Mouse (Mus musculus): Measurements from ENCODE around the gene Snx10. TPM values are rescaled to one million over a fixed set of nuclear protein-coding genes. Genes with fewer than 3 reads are reported as not detected.

The Snx10 gene
- polyA plus RNA-seq, 1 experiment = 1.1 TPM

GRCm38 (mm10) chr6:51611621-51612020 lies 87.9 kb downstream of the Snx10 start:
- Histone ChIP-seq H3K36me3 (ENCODE audit: control insufficient read depth, insufficient read depth) (no peaks in the 10 kb centered on the region), H3ac (ENCODE audit: control insufficient read depth, insufficient read length, low read depth) (no peak overlapping the region), H3K79me2 (ENCODE audit: control insufficient read depth, insufficient read depth) (no peaks in the 10 kb centered on the region), H3K79me3 (ENCODE audit: low read depth) (no peaks in the 10 kb centered on the region), H3K27me3 (ENCODE audit: control insufficient read depth, insufficient read depth, insufficient read length) (peaks cover 3% of the 10 kb centered on the region), H3K4me3 (ENCODE audit: insufficient read depth, poor library complexity, severe bottlenecking) (no peak overlapping the region)
- TF ChIP-seq CEBPB (IDR thresholded peaks at IDR 0.05; ENCODE audit: low read depth) = no peak
- no peak for TF ChIP-seq FOSL1 (IDR thresholded peaks at IDR 0.05; ENCODE audit: insufficient read depth, low read length, poor library complexity, severe bottlenecking)
- no peak for TF ChIP-seq USF1 (IDR thresholded peaks at IDR 0.05; ENCODE audit: low read depth)
- TF ChIP-seq MAX (IDR thresholded peaks at IDR 0.05) = no peak
- no peak for TF ChIP-seq MYOD1 (IDR thresholded peaks at IDR 0.05; ENCODE audit: control insufficient read depth, insufficient read length, low read depth)
- TF ChIP-seq CTCF (IDR thresholded peaks at IDR 0.05; ENCODE audit: control insufficient read depth, insufficient read depth, insufficient read length) = no peak
- no peak for TF ChIP-seq MYOG (IDR thresholded peaks at IDR 0.05; ENCODE audit: control insufficient read depth, extremely low read depth, insufficient read length)

GRCm38 (mm10) chr6:51612371-51613051 lies 88.8 kb downstream of the Snx10 start:
- no peak overlapping the region for H3K4me3 ChIP-seq (ENCODE audit: insufficient read depth, poor library complexity, severe bottlenecking)
- TF ChIP-seq MYOG (IDR thresholded peaks at IDR 0.05; ENCODE audit: control insufficient read depth, extremely low read depth, insufficient read length) (no peak), CTCF (IDR thresholded peaks at IDR 0.05; ENCODE audit: control insufficient read depth, insufficient read depth, insufficient read length) (no peak), MYOD1 (IDR thresholded peaks at IDR 0.05; ENCODE audit: control insufficient read depth, insufficient read length, low read depth) (no peak), FOSL1 (IDR thresholded peaks at IDR 0.05; ENCODE audit: insufficient read depth, low read length, poor library complexity, severe bottlenecking) (no peak), MAX (IDR thresholded peaks at IDR 0.05) (no peak), USF1 (IDR thresholded peaks at IDR 0.05; ENCODE audit: low read depth) (no peak), CEBPB (IDR thresholded peaks at IDR 0.05; ENCODE audit: low read depth) (no peak)
- no peaks in the 10 kb centered on the region for H3K79me3 ChIP-seq (ENCODE audit: low read depth)
- H3ac ChIP-seq (ENCODE audit: control insufficient read depth, insufficient read length, low read depth) = peak overlapping the region; percentile 15
- H3K27me3 ChIP-seq (ENCODE audit: control insufficient read depth, insufficient read depth, insufficient read length) = peaks cover 3% of the 10 kb centered on the region
- no peaks in the 10 kb centered on the region for H3K79me2 ChIP-seq (ENCODE audit: control insufficient read depth, insufficient read depth)
- no peaks in the 10 kb centered on the region for H3K36me3 ChIP-seq (ENCODE audit: control insufficient read depth, insufficient read depth)

GRCm38 (mm10) chr6:51613661-51614060 lies 90.0 kb downstream of the Snx10 start:
- no peaks in the 10 kb centered on the region for H3K79me2 ChIP-seq (ENCODE audit: control insufficient read depth, insufficient read depth)
- no peaks in the 10 kb centered on the region for H3K36me3 ChIP-seq (ENCODE audit: control insufficient read depth, insufficient read depth)
- TF ChIP-seq MAX (IDR thresholded peaks at IDR 0.05) = no peak
- no peak for TF ChIP-seq MYOD1 (IDR thresholded peaks at IDR 0.05; ENCODE audit: control insufficient read depth, insufficient read length, low read depth)
- no peak for TF ChIP-seq CEBPB (IDR thresholded peaks at IDR 0.05; ENCODE audit: low read depth)
- no peak for TF ChIP-seq CTCF (IDR thresholded peaks at IDR 0.05; ENCODE audit: control insufficient read depth, insufficient read depth, insufficient read length)
- TF ChIP-seq FOSL1 (IDR thresholded peaks at IDR 0.05; ENCODE audit: insufficient read depth, low read length, poor library complexity, severe bottlenecking) = no peak
- TF ChIP-seq MYOG (IDR thresholded peaks at IDR 0.05; ENCODE audit: control insufficient read depth, extremely low read depth, insufficient read length) = no peak
- TF ChIP-seq USF1 (IDR thresholded peaks at IDR 0.05; ENCODE audit: low read depth) = no peak
- H3K79me3 ChIP-seq (ENCODE audit: low read depth) = no peaks in the 10 kb centered on the region
- H3K4me3 ChIP-seq (ENCODE audit: insufficient read depth, poor library complexity, severe bottlenecking) = no peak overlapping the region
- no peak overlapping the region for H3ac ChIP-seq (ENCODE audit: control insufficient read depth, insufficient read length, low read depth)
- peaks cover 3% of the 10 kb centered on the region for H3K27me3 ChIP-seq (ENCODE audit: control insufficient read depth, insufficient read depth, insufficient read length)

- no peak for TF ChIP-seq MYOD1 (IDR thresholded peaks at IDR 0.05; ENCODE audit: control insufficient read depth, insufficient read length, low read depth)
- Histone ChIP-seq H3K4me3 (ENCODE audit: insufficient read depth, poor library complexity, severe bottlenecking) (no peak overlapping the region), H3K27me3 (ENCODE audit: control insufficient read depth, insufficient read depth, insufficient read length) (peaks cover 4% of the 10 kb centered on the region), H3ac (ENCODE audit: control insufficient read depth, insufficient read length, low read depth) (no peak overlapping the region), H3K79me2 (ENCODE audit: control insufficient read depth, insufficient read depth) (no peaks in the 10 kb centered on the region), H3K36me3 (ENCODE audit: control insufficient read depth, insufficient read depth) (no peaks in the 10 kb centered on the region), H3K79me3 (ENCODE audit: low read depth) (no peaks in the 10 kb centered on the region)
These were observed 103.1 kb downstream of the Snx10 start for GRCm38 (mm10) chr6:51626843-51627242.

GRCm38 (mm10) chr6:51629671-51630070 lies 106.0 kb downstream of the Snx10 start:
- Histone ChIP-seq H3K36me3 (ENCODE audit: control insufficient read depth, insufficient read depth) (no peaks in the 10 kb centered on the region), H3K79me3 (ENCODE audit: low read depth) (no peaks in the 10 kb centered on the region), H3K4me3 (ENCODE audit: insufficient read depth, poor library complexity, severe bottlenecking) (no peak overlapping the region), H3K27me3 (ENCODE audit: control insufficient read depth, insufficient read depth, insufficient read length) (peaks cover 4% of the 10 kb centered on the region), H3K79me2 (ENCODE audit: control insufficient read depth, insufficient read depth) (no peaks in the 10 kb centered on the region), H3ac (ENCODE audit: control insufficient read depth, insufficient read length, low read depth) (no peak overlapping the region)
- TF ChIP-seq USF1 (IDR thresholded peaks at IDR 0.05; ENCODE audit: low read depth) = no peak
- no peak for TF ChIP-seq CEBPB (IDR thresholded peaks at IDR 0.05; ENCODE audit: low read depth)
- TF ChIP-seq MAX (IDR thresholded peaks at IDR 0.05) = no peak
- no peak for TF ChIP-seq MYOD1 (IDR thresholded peaks at IDR 0.05; ENCODE audit: control insufficient read depth, insufficient read length, low read depth)
- no peak for TF ChIP-seq FOSL1 (IDR thresholded peaks at IDR 0.05; ENCODE audit: insufficient read depth, low read length, poor library complexity, severe bottlenecking)
- TF ChIP-seq MYOG (IDR thresholded peaks at IDR 0.05; ENCODE audit: control insufficient read depth, extremely low read depth, insufficient read length) = no peak

GRCm38 (mm10) chr6:51630184-51630583 lies 106.5 kb downstream of the Snx10 start:
- Histone ChIP-seq H3K27me3 (ENCODE audit: control insufficient read depth, insufficient read depth, insufficient read length) (peaks cover 4% of the 10 kb centered on the region), H3K4me3 (ENCODE audit: insufficient read depth, poor library complexity, severe bottlenecking) (no peak overlapping the region), H3K36me3 (ENCODE audit: control insufficient read depth, insufficient read depth) (no peaks in the 10 kb centered on the region), H3K79me3 (ENCODE audit: low read depth) (no peaks in the 10 kb centered on the region), H3K79me2 (ENCODE audit: control insufficient read depth, insufficient read depth) (no peaks in the 10 kb centered on the region), H3ac (ENCODE audit: control insufficient read depth, insufficient read length, low read depth) (no peak overlapping the region)
- TF ChIP-seq MYOG (IDR thresholded peaks at IDR 0.05; ENCODE audit: control insufficient read depth, extremely low read depth, insufficient read length) (no peak), CTCF (IDR thresholded peaks at IDR 0.05; ENCODE audit: control insufficient read depth, insufficient read depth, insufficient read length) (no peak), MAX (IDR thresholded peaks at IDR 0.05) (no peak), FOSL1 (IDR thresholded peaks at IDR 0.05; ENCODE audit: insufficient read depth, low read length, poor library complexity, severe bottlenecking) (no peak), USF1 (IDR thresholded peaks at IDR 0.05; ENCODE audit: low read depth) (no peak)
